Mouse (Mus musculus) testis, adult 2 months (tissue): Measurements from ENCODE around the gene Tmem185b.

ENCODE experiments used
- CTCF ChIP-seq: fragments of 200-500 bp; IDR thresholded peaks from 2 replicates; pipeline ENCODE4 v1.5.1; 2012; ENCODE audit warnings: low read depth, mild to moderate bottlenecking, inconsistent platforms, low read length, moderate library complexity; ENCODE audit not compliant: control insufficient read depth, insufficient read depth, insufficient replicate concordance
- POLR2A ChIP-seq: fragments of 200-500 bp; IDR thresholded peaks from 2 replicates; pipeline ENCODE4 v1.6.1; 2012; ENCODE audit warnings: low read depth, mild to moderate bottlenecking, inconsistent platforms, low read length, moderate library complexity; ENCODE audit not compliant: control insufficient read depth

- no peak for TF ChIP-seq POLR2A
- TF ChIP-seq CTCF = no peak
Measured at GRCm38 (mm10) chr1:119490765-119491164, 35.2 kb upstream of the Tmem185b start.
